Mouse (Mus musculus) hindbrain, embryonic 16.5 days (tissue): ENCODE data around the gene Tdp2. TPM values are rescaled to one million over a fixed set of nuclear protein-coding genes. Genes with fewer than 3 reads are reported as not detected.

Source experiments
- ATAC-seq: fragments of 200-750 bp; cut with Nextera tagmentation; 2 replicates; pipeline ENCODE4 v1.8.0; 2017; ENCODE audit warnings: moderate TSS enrichment, moderate library complexity
- H3K27ac ChIP-seq: fragments of 300-500 bp; sonication (generic); 2 replicates; pipeline ENCODE4 v1.5.1; 2014; ENCODE audit warnings: low read depth, mild to moderate bottlenecking, control low read depth, low read length, moderate library complexity
- H3K27me3 ChIP-seq: fragments of 300-500 bp; sonication (generic); replicated peaks from 2 replicates; pipeline ENCODE4 v1.6.1; 2014; ENCODE audit warnings: low read length; ENCODE audit not compliant: control insufficient read depth, insufficient read depth
- H3K36me3 ChIP-seq: fragments of 300-500 bp; sonication (generic); 2 replicates; pipeline ENCODE4 v1.6.1; 2014; ENCODE audit warnings: mild to moderate bottlenecking, low read length, moderate library complexity, mixed read lengths; ENCODE audit not compliant: control insufficient read depth, insufficient read depth
- H3K4me1 ChIP-seq: fragments of 300-500 bp; sonication (generic); 2 replicates; pipeline ENCODE4 v1.6.1; 2014; ENCODE audit warnings: low read depth, low read length; ENCODE audit not compliant: control insufficient read depth, insufficient read depth
- H3K4me2 ChIP-seq: fragments of 300-500 bp; sonication (generic); 2 replicates; pipeline ENCODE4 v1.6.1; 2014; ENCODE audit warnings: mild to moderate bottlenecking, low read length, control low read depth, moderate library complexity
- H3K4me3 ChIP-seq: fragments of 300-500 bp; sonication (generic); 2 replicates; pipeline ENCODE4 v1.5.1; 2014; ENCODE audit warnings: mild to moderate bottlenecking, low read length, control low read depth, moderate library complexity
- H3K9ac ChIP-seq: fragments of 300-500 bp; sonication (generic); 2 replicates; pipeline ENCODE4 v1.6.1; 2014; ENCODE audit warnings: low read depth, mild to moderate bottlenecking, control low read depth, low read length, moderate library complexity
- H3K9me3 ChIP-seq: fragments of 300-500 bp; sonication (generic); 2 replicates; pipeline ENCODE4 v1.6.1; 2014; ENCODE audit warnings: mild to moderate bottlenecking, low read length, moderate library complexity; ENCODE audit not compliant: control insufficient read depth
- WGBS: fragments of 180-500 bp; shearing (Covaris S2); extraction: QIAGEN DNeasy Blood & Tissue Kit; methylation state at CpG from one replicate; pipeline ENCODE4 v1.1.7; 2014; 5-methylcytosine and 5-hydroxymethylcytosine counted together
- polyA plus RNA-seq: library from polyadenylated mRNA; unstranded; fragments of >200 nt; fragmentation: Nextera tagmentation; extraction: Ambion mirVana; gene quantifications from 2 replicates; pipeline ENCODE4 v1.2.1, GENCODE M21; 2015

Tdp2 gene
- polyA plus RNA-seq, 1 experiment from 2014 or later, result 35.4 TPM

- Histone ChIP-seq H3K36me3 (peaks cover 6% of the 10 kb centered on the region), H3K4me1 (no peaks in the 10 kb centered on the region), H3K9me3 (no peaks in the 10 kb centered on the region), H3K4me2 (no peak overlapping the region), H3K27ac (no peak overlapping the region), H3K27me3 (no peaks in the 10 kb centered on the region), H3K9ac (no peak overlapping the region), H3K4me3 (no peak overlapping the region)
- ATAC-seq, result no peak
- WGBS, result 86% methylated on average over 12 of the region's 12 CpGs
Measured at GRCm38 (mm10) chr13:24861084-24861483, 29.6 kb downstream of the Tdp2 start.

GRCm38 (mm10) chr13:24862021-24862420 is 30.5 kb downstream of the Tdp2 start:
- ATAC-seq, result no peak
- no peak overlapping the region for H3K9ac ChIP-seq
- H3K9me3 ChIP-seq, result no peaks in the 10 kb centered on the region
- WGBS, result 73% methylated on average over 7 of the region's 7 CpGs
- no peaks in the 10 kb centered on the region for H3K4me1 ChIP-seq
- H3K27ac ChIP-seq, result no peak overlapping the region
- no peaks in the 10 kb centered on the region for H3K27me3 ChIP-seq
- H3K36me3 ChIP-seq, result peaks cover 6% of the 10 kb centered on the region
- no peak overlapping the region for H3K4me2 ChIP-seq
- no peak overlapping the region for H3K4me3 ChIP-seq

- H3K27ac ChIP-seq, result no peak overlapping the region
- H3K27me3 ChIP-seq, result no peaks in the 10 kb centered on the region
- no peaks in the 10 kb centered on the region for H3K4me1 ChIP-seq
- H3K9ac ChIP-seq, result no peak overlapping the region
- H3K36me3 ChIP-seq, result peaks cover 2% of the 10 kb centered on the region; the same call in 1 of the 2 replicates
- H3K9me3 ChIP-seq, result no peaks in the 10 kb centered on the region
- no peak overlapping the region for H3K4me2 ChIP-seq
- H3K4me3 ChIP-seq, result no peak overlapping the region
- ATAC-seq, result no peak
- 63% methylated on average over 7 of the region's 7 CpGs for WGBS
Measured at GRCm38 (mm10) chr13:24862520-24862919, 31.0 kb downstream of the Tdp2 start.

GRCm38 (mm10) chr13:24866430-24867402 is 35.2 kb downstream of the Tdp2 start:
- Histone ChIP-seq H3K36me3 (no peaks in the 10 kb centered on the region), H3K4me2 (no peak overlapping the region), H3K27me3 (no peaks in the 10 kb centered on the region), H3K4me3 (no peak overlapping the region), H3K9ac (no peak overlapping the region), H3K27ac (no peak overlapping the region), H3K4me1 (no peaks in the 10 kb centered on the region), H3K9me3 (no peaks in the 10 kb centered on the region)
- WGBS, result 69% methylated on average over 9 of the region's 9 CpGs
- no peak for ATAC-seq

- ATAC-seq, result no peak
- WGBS, result 94% methylated on average over 10 of the region's 10 CpGs
- Histone ChIP-seq H3K36me3 (0 out of 2 replicates have a peak, but pooled peaks cover 2% of the 10 kb centered on the region), H3K27ac (no peak overlapping the region), H3K9ac (no peak overlapping the region), H3K4me1 (no peaks in the 10 kb centered on the region), H3K9me3 (no peaks in the 10 kb centered on the region), H3K27me3 (no peaks in the 10 kb centered on the region), H3K4me2 (no peak overlapping the region), H3K4me3 (no peak overlapping the region)
Measured at GRCm38 (mm10) chr13:24867789-24868188, 36.3 kb downstream of the Tdp2 start.

- Histone ChIP-seq H3K4me3 (no peak overlapping the region), H3K4me2 (no peak overlapping the region), H3K27me3 (no peaks in the 10 kb centered on the region), H3K4me1 (no peaks in the 10 kb centered on the region), H3K27ac (no peak overlapping the region), H3K36me3 (0 out of 2 replicates have a peak, but pooled peaks cover 2% of the 10 kb centered on the region), H3K9me3 (no peaks in the 10 kb centered on the region), H3K9ac (no peak overlapping the region)
- ATAC-seq, result no peak
- 91% methylated on average over 7 of the region's 7 CpGs for WGBS
Measured at GRCm38 (mm10) chr13:24868233-24868632, 36.8 kb downstream of the Tdp2 start.

- Histone ChIP-seq H3K27me3 (no peaks in the 10 kb centered on the region), H3K4me2 (no peak overlapping the region), H3K9me3 (0 out of 2 replicates have a peak, but pooled peaks cover 4% of the 10 kb centered on the region), H3K4me3 (no peak overlapping the region), H3K27ac (no peak overlapping the region), H3K4me1 (no peaks in the 10 kb centered on the region), H3K36me3 (peaks cover 15% of the 10 kb centered on the region), H3K9ac (no peak overlapping the region)
- 85% methylated on average over 15 of the region's 15 CpGs for WGBS
- ATAC-seq, result no peak
Measured at GRCm38 (mm10) chr13:24879359-24880040, 48.0 kb downstream of the Tdp2 start.

GRCm38 (mm10) chr13:24880208-24880607 is 48.7 kb downstream of the Tdp2 start:
- no peaks in the 10 kb centered on the region for H3K4me1 ChIP-seq
- H3K4me2 ChIP-seq, result no peak overlapping the region
- H3K36me3 ChIP-seq, result peaks cover 19% of the 10 kb centered on the region
- no peak overlapping the region for H3K4me3 ChIP-seq
- 0 out of 2 replicates have a peak, but pooled peaks cover 4% of the 10 kb centered on the region for H3K9me3 ChIP-seq
- no peak overlapping the region for H3K27ac ChIP-seq
- 84% methylated on average over 6 of the region's 6 CpGs for WGBS
- H3K9ac ChIP-seq, result no peak overlapping the region
- ATAC-seq, result no peak
- no peaks in the 10 kb centered on the region for H3K27me3 ChIP-seq

- H3K27me3 ChIP-seq, result no peaks in the 10 kb centered on the region
- no peak overlapping the region for H3K27ac ChIP-seq
- no peaks in the 10 kb centered on the region for H3K4me1 ChIP-seq
- peaks cover 22% of the 10 kb centered on the region for H3K36me3 ChIP-seq
- H3K9me3 ChIP-seq, result 0 out of 2 replicates have a peak, but pooled peaks cover 4% of the 10 kb centered on the region
- no peak overlapping the region for H3K4me3 ChIP-seq
- no peak for ATAC-seq
- no peak overlapping the region for H3K9ac ChIP-seq
- no peak overlapping the region for H3K4me2 ChIP-seq
- 94% methylated on average over 5 of the region's 5 CpGs for WGBS
Measured at GRCm38 (mm10) chr13:24880704-24881103, 49.2 kb downstream of the Tdp2 start.
